Mouse (Mus musculus) hindbrain, embryonic 11.5 days (tissue): ENCODE results near the gene Adam33. TPM values are rescaled to one million over a fixed set of nuclear protein-coding genes. Genes with fewer than 3 reads are reported as not detected.

Experiments
- ATAC-seq: fragments of 200-750 bp; cut with Nextera tagmentation; 2 replicates; pipeline ENCODE4 v1.8.0; 2017; ENCODE audit warnings: mild to moderate bottlenecking, moderate TSS enrichment, moderate library complexity; ENCODE audit not compliant: low FRiP score
- DNase-seq: peaks from one replicate; pipeline ENCODE4 v3.0.0-alpha.2; 2015; ENCODE audit warnings: low spot score
- H3K27ac ChIP-seq: fragments of 300-500 bp; sonication (generic); 2 replicates; pipeline ENCODE4 v1.5.1; 2014; ENCODE audit warnings: mild to moderate bottlenecking, low read depth, low read length
- H3K27me3 ChIP-seq: fragments of 300-500 bp; sonication (generic); 2 replicates; pipeline ENCODE4 v1.6.1; 2014; ENCODE audit warnings: mild to moderate bottlenecking, low read length, moderate library complexity, mixed read lengths; ENCODE audit not compliant: control insufficient read depth, insufficient read depth
- H3K36me3 ChIP-seq: fragments of 300-500 bp; sonication (generic); 2 replicates; pipeline ENCODE4 v1.6.1; 2014; ENCODE audit warnings: mild to moderate bottlenecking, low read length, moderate library complexity, mixed read lengths; ENCODE audit not compliant: control insufficient read depth, insufficient read depth
- H3K4me1 ChIP-seq: fragments of 300-500 bp; sonication (generic); replicated peaks from 2 replicates; pipeline ENCODE4 v1.6.1; 2014; ENCODE audit warnings: low read length, mixed read lengths; ENCODE audit not compliant: control insufficient read depth, insufficient read depth
- H3K4me2 ChIP-seq: fragments of 300-500 bp; sonication (generic); replicated peaks from 2 replicates; pipeline ENCODE4 v1.6.1; 2014; ENCODE audit warnings: mild to moderate bottlenecking, low read depth, low read length
- H3K4me3 ChIP-seq: fragments of 300-500 bp; sonication (generic); 2 replicates; pipeline ENCODE4 v1.5.1; 2014; ENCODE audit warnings: low read depth, low read length
- H3K9ac ChIP-seq: fragments of 300-500 bp; sonication (generic); 2 replicates; pipeline ENCODE4 v1.6.1; 2014; ENCODE audit warnings: low read depth, low read length
- H3K9me3 ChIP-seq: fragments of 300-500 bp; sonication (generic); 2 replicates; pipeline ENCODE4 v1.6.1; 2016; ENCODE audit warnings: low read length; ENCODE audit not compliant: control insufficient read depth
- WGBS: fragments of 180-500 bp; shearing (Covaris S2); extraction: QIAGEN DNeasy Blood & Tissue Kit; methylation state at CpG from one replicate; pipeline ENCODE4 v1.1.7; 2014; 5-methylcytosine and 5-hydroxymethylcytosine counted together
- polyA plus RNA-seq: library from polyadenylated mRNA; unstranded; fragments of >200 nt; fragmentation: Nextera tagmentation; extraction: Ambion mirVana; gene quantifications from 2 replicates; pipeline ENCODE4 v1.2.1, GENCODE M21; 2014

The Adam33 gene
- polyA plus RNA-seq, 1 experiment from 2014 or later = 0.66 TPM

- H3K27ac ChIP-seq = no peak overlapping the region
- no peak overlapping the region for H3K4me3 ChIP-seq
- no peaks in the 10 kb centered on the region for H3K36me3 ChIP-seq
- ATAC-seq (no peak), DNase-seq (no peak)
- H3K27me3 ChIP-seq = no peaks in the 10 kb centered on the region
- no peak overlapping the region for H3K9ac ChIP-seq
- H3K4me1 ChIP-seq = no peaks in the 10 kb centered on the region
- H3K4me2 ChIP-seq = no peak overlapping the region
- WGBS = 71% methylated on average over 9 of the region's 9 CpGs
- no peaks in the 10 kb centered on the region for H3K9me3 ChIP-seq
These were observed 34.3 kb downstream of the Adam33 start for GRCm38 (mm10) chr2:131029065-131029935.

GRCm38 (mm10) chr2:131026941-131027340 lies 36.7 kb downstream of the Adam33 start:
- Histone ChIP-seq H3K4me3 (no peak overlapping the region), H3K27ac (no peak overlapping the region), H3K9ac (no peak overlapping the region), H3K4me2 (no peak overlapping the region), H3K9me3 (no peaks in the 10 kb centered on the region), H3K4me1 (no peaks in the 10 kb centered on the region), H3K27me3 (no peaks in the 10 kb centered on the region), H3K36me3 (no peaks in the 10 kb centered on the region)
- DNase-seq = no peak
- no peak for ATAC-seq
- 85% methylated on average over 3 of the region's 3 CpGs for WGBS

GRCm38 (mm10) chr2:131025230-131025629 lies 38.4 kb downstream of the Adam33 start:
- no peak for ATAC-seq
- Histone ChIP-seq H3K4me2 (no peak overlapping the region), H3K27me3 (no peaks in the 10 kb centered on the region), H3K36me3 (no peaks in the 10 kb centered on the region), H3K9me3 (no peaks in the 10 kb centered on the region), H3K4me1 (no peaks in the 10 kb centered on the region), H3K9ac (no peak overlapping the region), H3K27ac (no peak overlapping the region), H3K4me3 (no peak overlapping the region)
- DNase-seq = no peak
- WGBS = 90% methylated on average over 2 of the region's 2 CpGs

- 86% methylated on average over 1 of the region's 1 CpGs for WGBS
- H3K27ac ChIP-seq = no peak overlapping the region
- no peaks in the 10 kb centered on the region for H3K9me3 ChIP-seq
- no peaks in the 10 kb centered on the region for H3K4me1 ChIP-seq
- no peak overlapping the region for H3K9ac ChIP-seq
- H3K36me3 ChIP-seq = no peaks in the 10 kb centered on the region
- DNase-seq (no peak), ATAC-seq (no peak)
- H3K27me3 ChIP-seq = no peaks in the 10 kb centered on the region
- H3K4me2 ChIP-seq = no peak overlapping the region
- no peak overlapping the region for H3K4me3 ChIP-seq
These were observed 53.0 kb downstream of the Adam33 start for GRCm38 (mm10) chr2:131010566-131010965.

- H3K4me1 ChIP-seq = no peaks in the 10 kb centered on the region
- H3K4me2 ChIP-seq = no peak overlapping the region
- no peak overlapping the region for H3K27ac ChIP-seq
- no peak for DNase-seq
- H3K27me3 ChIP-seq = no peaks in the 10 kb centered on the region
- H3K9ac ChIP-seq = no peak overlapping the region
- 91% methylated on average over 2 of the region's 2 CpGs for WGBS
- H3K36me3 ChIP-seq = no peaks in the 10 kb centered on the region
- H3K9me3 ChIP-seq = no peaks in the 10 kb centered on the region
- no peak overlapping the region for H3K4me3 ChIP-seq
- no peak for ATAC-seq
These were observed 54.5 kb downstream of the Adam33 start for GRCm38 (mm10) chr2:131009123-131009522.

Other genes with a start within 250 kb of the Adam33 start
- gene 4930402H24Rik, start 157.4 kb downstream of the Adam33 start, polyA plus RNA-seq = 66.8 and 70.6 TPM in 2 replicates
- gene Atrn, start 157.3 kb downstream of the Adam33 start, polyA plus RNA-seq = 9.3 and 9.9 TPM in 2 replicates
- 5.6 and 6.1 TPM in 2 replicates for gene Gfra4, start 20.7 kb downstream of the Adam33 start, polyA plus RNA-seq
- gene Siglec1, start 23.0 kb upstream of the Adam33 start, polyA plus RNA-seq = 0.10 and 0.15 TPM in 2 replicates
- gene Hspa12b, start 63.5 kb upstream of the Adam33 start, polyA plus RNA-seq = 4.0 and 4.6 TPM in 2 replicates
- gene Gm11037, start 69.7 kb upstream of the Adam33 start, polyA plus RNA-seq = not detected in 2 replicates
- gene 1700037H04Rik, start 96.3 kb upstream of the Adam33 start, polyA plus RNA-seq = 122 and 123 TPM in 2 replicates
- gene Cenpb, start 116.3 kb upstream of the Adam33 start, polyA plus RNA-seq = 8.8 and 9.0 TPM in 2 replicates
- 102 and 106 TPM in 2 replicates for gene Cdc25b, start 123.1 kb upstream of the Adam33 start, polyA plus RNA-seq
- 7.7 and 9.4 TPM in 2 replicates for gene Spef1, start 123.5 kb upstream of the Adam33 start, polyA plus RNA-seq
- 23.9 and 25.2 TPM in 2 replicates for gene Ap5s1, start 143.3 kb upstream of the Adam33 start, polyA plus RNA-seq
- gene Mavs, start 170.2 kb upstream of the Adam33 start, polyA plus RNA-seq = 8.7 and 10.7 TPM in 2 replicates
- gene Pank2, start 198.7 kb upstream of the Adam33 start, polyA plus RNA-seq = 49.6 and 58.0 TPM in 2 replicates